Mouse (Mus musculus): ENCODE measurements around the gene Ddx23.

DNA sequence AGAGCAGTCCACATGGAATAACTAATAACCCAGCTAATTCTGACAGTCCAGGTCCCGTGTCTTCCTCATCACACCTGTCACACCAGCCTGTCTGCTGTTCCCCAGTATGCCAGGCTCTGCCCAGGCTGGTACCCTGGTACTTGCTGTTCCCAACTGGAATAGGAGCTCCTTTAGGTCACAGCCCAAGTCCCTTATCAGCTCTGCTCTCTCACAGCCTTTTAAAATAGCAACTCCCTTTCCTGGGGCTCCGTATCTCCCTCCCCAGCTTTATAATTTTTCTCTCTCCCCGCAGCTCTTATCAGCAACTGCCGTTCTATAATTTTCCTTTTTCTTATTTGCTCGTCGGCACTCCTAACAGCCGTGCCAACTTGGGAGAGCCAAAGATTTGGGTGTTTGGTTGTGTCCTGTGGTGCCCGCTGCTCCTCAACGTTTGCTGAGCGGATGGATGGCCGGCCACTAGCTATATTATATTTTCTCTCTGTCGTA is 56.6 kb downstream of the Ddx23 start:
- TF ChIP-seq CTCF (IDR thresholded peaks at IDR 0.05; ENCODE audit: extremely low read depth, insufficient read depth, insufficient read length, insufficient replicate concordance) (no peak), POLR2A (IDR thresholded peaks at IDR 0.05; ENCODE audit: low read depth, low read length) (no peak)

Measured in spleen, adult 2 months (tissue).